Mouse (Mus musculus): Measurements from ENCODE around the gene Enox1. TPM values are rescaled to one million over a fixed set of nuclear protein-coding genes. Genes with fewer than 3 reads are reported as not detected.

Gene Enox1
- total RNA-seq, 2 experiments from 2014 or later, result 4.9 to 9.4 TPM

DNA sequence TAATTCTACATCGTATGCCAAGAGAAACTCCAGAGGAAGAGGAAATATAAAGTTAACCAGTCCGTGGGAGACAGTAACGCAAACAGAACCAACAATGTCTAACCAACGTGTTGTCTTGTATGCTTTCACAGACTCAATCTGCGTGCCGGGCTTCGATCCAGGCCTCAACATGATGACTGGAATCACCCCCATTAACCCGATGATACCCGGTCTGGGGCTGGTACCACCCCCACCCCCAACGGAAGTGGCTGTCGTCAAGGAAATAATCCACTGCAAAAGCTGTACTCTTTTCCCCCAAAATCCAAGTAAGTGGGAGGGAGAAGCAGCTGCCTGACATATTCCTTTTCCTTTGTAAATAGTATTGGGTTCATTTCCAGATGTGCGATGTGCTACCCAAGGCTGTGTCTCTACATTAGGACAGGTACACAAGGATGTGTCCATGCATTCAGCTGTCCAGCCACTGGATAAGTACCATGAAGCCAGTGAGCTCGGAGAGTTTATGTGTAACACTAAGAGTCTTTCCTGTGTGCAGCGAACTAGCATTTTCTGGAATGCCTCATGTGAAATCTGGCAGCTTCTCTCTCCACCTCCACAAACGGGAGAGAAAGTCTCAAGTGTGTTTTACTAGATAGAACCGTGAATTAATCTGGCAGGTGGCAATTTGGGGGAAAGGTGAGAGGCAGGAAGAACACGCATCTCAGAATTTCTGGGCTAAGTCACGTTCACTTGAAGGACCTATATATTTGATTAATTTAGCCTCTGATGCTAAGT is 421.1 kb downstream of the Enox1 start:
- no peak for DNase-seq

DNA sequence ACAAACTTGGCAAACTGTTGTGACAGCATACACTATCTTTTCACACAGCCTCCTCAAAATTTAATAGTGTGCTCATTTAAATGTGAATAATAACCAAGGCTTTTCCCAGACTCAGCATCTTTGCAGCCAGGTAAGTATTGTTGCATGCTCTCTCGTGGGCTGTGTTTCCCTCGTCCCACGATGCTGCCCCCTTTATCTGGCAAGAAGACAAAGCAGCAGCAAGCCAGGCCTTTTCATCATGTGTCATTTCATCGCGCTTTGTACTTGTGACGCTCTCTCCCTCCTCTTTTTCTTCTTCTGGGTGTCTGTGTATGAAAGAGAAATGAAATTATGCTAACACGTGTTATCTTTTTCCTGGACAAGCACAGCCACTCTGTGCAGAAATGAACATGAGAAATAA is 421.8 kb downstream of the Enox1 start:
- no peak for DNase-seq

DNA sequence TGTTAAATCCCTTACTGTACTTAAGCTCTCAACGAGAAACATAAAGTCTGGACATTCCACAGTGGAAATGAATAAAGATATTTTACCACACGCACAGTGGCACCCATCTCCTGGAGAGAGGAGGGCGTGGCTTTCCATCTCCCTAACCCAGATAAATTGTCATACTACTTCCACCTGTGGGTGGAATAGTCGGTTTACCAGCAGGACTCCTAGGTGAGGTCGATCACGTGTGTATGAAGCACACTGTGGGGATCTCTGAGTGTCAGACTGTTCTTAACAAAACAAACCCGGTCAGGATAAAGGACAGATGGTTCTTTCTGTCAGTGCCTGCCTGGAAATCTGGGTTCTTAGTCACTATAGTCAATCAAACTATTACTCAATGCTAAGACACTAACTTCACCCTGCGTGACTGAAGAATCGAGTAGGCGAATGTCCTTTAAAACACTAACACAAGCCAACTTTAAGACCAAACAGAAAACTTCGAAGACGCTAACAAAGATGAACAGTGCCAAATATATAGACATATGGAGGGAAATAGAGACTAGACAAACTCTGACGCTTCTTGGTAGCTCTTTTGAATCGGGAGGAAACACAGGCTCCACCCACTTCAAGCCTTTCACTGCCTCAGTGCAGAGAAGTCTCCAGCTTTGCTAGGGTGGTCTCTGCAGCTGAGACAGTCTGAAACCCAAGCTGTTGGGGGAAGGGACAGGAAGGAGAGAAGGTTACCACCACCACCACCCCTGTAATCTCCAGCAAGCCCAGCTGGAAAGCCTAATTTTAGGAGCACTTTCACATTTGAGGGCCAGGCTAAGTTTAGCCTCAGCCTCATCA is 423.8 kb downstream of the Enox1 start:
- DNase-seq, result no peak

DNA sequence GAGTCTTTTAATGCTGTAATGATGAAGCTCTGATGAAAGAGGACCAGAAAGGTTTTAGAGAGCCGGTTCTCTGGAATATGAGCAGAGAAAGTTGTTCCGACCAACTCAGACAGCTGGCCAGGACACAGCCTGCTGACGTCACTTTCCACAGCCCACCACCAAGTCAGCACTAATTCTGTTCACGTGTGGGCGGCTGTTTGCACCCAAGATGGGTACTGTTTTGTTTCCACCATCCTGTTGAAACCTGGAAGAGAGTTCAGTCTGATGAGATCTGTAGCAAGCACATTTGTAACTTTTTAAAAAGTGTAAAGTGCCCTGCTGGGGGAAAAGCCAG is 424.3 kb downstream of the Enox1 start:
- no peak for DNase-seq

DNA sequence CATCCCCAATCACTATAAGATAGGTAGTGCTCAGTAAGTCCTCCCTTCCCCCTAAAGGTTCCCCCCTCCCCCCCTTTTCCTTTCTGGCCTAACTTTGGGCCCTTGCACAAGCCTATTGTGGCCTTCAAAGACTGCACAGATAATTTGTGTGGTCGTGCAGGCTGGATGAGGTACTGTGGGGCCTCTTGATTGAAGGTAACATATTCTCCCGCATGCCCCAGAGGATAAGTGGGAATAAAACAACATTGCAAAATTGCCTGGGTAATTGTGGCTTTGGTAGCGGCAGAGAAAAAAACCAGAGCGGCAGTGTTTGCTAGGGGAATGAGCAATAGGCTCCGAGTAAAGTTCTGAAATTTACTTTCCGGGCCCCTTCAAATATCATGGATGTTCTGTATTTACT is 425.1 kb downstream of the Enox1 start:
- DNase-seq, result no peak

DNA sequence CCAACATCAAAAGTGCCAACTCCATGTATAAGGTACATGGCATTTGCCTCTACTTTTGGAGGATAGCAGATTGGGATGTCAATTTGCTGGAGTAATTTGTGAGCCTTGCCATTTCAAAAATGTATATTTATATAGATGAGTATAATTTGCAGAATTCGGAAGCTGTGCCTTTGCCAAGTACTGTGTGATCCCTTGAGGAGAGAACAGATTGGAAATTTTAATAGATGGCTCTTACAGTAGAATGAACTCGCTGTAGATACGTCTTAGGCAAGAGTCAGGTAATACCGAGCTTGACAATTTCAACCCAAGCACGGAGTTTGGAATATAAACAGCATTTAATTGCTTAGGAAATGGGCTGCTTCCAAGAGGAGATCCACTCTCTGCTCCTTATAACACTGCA is 427.9 kb downstream of the Enox1 start:
- DNase-seq, result no peak

DNA sequence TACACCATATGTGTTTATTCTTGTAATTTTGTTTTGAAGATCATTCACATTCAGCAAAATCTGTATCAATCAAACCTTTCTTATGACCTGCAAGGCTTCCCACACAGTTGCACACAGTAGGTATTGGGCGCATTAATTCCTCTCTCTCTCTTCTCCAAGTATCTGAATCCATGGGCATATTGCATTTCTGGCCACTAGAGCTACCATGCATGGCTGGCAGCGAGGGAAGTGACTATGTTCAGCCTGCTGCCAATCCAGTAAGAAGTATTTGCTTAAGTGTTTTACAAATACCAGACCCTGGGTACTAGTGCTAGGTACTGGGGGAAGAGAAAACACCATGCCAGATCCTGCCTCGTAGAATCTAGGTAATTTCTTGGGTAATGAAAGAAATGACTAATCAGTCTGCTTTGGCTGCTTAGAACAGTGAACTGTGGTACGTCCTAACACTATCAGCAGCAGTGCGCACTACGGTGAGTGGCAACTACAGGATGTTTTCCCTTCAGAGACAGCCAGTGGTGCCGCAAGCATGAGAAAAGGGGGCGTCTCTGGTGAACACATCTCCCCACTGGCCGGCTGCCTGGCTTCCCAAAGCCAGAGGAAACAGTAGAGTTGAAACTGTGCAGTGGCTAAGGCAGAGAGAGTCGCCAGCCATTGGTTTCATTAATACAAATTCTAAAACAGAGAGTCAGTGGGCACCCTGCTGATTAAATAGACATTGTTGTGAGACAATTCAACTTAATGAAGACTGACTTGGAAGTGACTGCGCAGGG is 428.7 kb downstream of the Enox1 start:
- DNase-seq, result peak; percentile 7

DNA sequence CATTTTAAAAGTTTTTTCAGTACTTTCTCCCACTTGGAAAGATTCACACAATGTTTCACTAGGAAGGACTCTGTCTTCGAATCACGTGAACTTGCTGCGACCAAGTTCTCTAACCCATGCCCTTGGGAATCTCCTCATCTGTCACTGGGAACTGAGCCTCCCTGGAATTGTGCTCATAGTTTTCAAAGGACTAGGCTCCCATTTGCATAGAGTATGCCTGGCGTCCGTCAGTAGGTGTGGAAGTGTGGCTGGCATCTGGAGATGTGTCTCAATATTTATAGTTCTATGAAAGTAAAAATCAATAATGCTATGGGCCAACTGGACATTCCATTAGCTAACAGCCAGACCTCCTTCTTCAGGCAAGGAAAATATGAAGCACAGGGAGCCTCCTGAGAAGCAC is 429.5 kb downstream of the Enox1 start:
- DNase-seq, result peak; percentile 6

DNA sequence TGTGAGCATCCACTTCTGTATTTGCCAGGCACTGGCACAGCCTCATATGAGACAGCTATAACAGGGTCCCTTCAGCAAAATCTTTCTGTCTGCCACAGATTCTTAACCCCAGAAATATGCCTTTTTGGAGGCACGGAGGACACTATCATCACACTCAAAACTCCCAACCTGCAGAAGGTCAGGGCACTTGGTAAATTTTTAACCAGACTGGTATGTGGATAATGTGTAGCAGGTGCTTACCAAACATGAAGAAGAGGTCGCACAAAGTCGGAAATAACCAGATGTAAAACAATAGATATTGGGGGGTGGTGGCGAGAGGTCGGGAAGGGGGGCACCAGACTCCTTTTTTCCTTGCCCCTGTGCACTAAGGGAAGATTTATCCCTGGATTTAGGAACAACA is 430.6 kb downstream of the Enox1 start:
- no peak for DNase-seq

DNA sequence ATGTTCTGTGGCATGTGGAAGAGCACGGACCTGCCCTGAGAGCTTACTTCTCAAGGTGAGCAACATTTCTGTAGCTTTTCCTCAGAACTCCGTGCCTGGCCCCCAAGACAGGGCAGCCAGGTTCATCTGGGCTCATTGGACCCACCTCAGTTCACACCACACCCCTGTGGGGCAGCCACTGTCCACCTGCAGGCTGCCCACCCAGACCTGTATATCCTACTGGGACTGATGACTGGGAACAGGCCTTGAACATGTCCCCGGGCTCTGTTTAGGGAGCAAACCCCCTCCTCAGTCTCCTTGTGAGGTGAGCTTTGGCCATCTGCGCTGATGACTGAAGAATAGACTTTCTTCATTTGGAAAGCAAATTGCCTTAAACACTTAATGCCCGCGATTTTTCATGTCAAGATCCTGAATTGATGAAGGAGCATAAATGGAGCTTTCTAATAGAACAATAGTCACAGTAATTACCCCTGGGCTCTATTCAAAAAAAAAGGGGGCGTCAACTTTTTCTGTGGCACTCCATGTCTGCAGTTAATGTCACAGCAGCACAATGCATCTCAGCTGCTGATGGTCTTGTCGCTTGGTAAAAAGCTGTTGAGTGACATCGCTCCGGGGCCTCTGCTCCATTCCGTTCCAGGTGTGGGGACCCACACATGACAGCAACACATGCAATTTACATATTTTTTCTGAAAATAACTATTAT is 436.7 kb downstream of the Enox1 start:
- no peak for DNase-seq

DNA sequence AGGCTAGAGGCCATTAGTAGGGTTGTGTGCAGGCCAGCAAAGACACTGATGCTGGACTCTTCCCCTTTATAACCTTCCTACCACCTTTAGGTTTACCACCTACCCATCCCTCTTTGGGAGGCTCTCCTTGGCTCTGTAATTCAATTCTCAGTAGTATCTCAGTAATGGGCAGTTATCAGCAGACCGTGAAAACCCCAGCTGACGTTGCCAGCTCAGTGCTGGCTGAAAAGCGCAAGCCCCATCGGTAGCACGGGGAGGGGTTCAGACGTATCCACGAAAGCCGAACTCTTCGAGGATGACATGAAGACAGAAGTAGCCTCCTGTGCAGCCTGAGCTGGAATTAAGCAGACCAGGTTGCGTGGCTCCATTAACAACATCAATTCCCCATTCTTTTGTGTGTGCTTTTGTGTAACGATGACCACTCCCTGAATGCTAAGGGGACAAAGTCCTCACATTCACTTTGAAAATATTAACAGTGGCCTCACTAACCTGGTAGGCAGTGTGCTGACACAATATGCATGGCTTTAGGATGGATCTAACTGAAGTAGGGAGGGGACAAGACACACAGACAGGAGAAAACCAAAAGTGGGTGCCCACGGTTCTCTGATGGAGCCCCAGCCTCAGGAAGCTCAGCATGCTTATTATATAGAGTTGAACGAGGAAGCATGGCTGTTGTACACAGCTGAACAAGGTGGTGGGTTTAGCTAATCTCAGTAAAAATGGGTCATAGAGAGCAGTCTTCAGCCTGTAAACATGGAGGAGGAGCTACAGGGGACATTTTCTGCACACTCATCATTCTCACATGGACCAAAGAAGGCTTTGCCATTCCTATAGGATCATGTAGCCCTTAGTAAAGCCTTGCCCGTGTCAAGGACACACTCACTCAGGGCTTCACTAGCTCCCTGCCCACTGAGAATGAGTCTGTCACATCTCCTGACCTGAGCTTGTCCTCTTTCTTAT is 439.9 kb downstream of the Enox1 start:
- no peak for DNase-seq

DNA sequence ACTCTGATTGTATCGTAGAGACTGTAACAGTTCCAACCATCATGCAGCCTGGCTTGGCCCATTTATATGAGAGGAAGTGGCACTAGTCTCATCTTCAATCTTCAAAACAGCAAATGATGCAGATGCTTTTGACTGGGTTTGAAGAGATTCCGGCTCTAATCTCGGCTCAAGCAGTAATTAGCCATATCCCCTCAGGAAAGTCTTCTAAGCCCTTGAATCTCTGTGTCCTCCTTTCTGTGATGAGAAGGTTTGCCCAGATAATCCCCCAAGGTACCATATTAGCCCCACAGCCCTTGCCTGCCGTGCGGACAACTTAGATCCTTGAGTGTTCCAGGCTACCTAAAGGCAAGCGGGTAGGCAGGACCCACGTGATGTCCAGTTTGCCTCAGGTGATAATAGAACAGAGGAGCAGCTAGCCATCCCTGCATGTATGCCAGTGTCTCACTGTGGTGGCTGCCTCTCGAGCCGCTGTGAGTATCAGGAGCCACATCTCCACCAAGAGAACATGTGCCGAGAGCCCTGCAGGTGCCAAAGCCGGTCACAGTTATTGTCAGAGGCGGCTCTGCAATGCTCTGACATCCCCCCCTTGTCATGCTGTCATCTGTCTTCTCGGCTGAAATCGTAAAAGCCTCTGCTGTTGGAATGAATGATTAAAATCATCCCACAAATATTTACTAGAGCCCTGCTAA is 442.6 kb downstream of the Enox1 start:
- no peak for DNase-seq

DNA sequence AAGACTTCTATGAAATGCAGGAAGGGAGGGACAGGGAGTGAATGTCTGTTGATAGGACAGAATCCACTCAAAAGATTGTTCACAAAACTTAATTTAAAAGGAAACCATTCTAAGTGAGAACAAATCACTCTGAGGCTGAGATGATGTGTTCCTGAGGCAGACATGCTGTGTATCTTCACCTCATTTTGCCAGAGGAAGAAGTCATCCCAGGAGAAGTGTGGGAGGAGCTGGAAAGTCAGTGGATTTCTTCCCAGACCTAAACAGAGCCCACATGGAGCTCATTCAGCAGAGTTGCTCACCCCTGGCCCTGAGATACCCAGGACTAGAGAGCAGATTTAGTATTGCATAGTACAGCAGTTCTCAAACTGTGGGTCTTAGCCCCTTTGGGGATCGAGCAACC is 444.2 kb downstream of the Enox1 start:
- DNase-seq, result no peak

DNA sequence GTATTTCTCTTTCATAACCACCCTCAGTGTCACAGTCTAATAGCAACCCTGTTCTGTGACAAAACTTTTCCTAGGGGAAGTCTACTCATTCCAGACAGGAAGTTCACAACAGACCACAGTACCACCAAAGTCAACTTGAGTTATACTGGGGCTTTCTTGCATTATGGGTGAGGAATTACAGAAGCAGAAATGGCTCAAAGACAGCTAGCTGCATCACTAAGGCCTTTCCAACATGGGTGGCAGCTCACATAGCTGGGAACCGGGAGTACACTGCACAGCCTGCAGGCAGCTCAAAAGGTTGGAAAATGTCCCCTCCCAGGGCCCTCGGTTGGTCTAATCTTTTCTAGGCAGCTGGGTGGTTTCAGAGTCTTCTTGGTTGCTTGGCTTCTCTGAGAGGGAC is 444.9 kb downstream of the Enox1 start:
- DNase-seq, result no peak

DNA sequence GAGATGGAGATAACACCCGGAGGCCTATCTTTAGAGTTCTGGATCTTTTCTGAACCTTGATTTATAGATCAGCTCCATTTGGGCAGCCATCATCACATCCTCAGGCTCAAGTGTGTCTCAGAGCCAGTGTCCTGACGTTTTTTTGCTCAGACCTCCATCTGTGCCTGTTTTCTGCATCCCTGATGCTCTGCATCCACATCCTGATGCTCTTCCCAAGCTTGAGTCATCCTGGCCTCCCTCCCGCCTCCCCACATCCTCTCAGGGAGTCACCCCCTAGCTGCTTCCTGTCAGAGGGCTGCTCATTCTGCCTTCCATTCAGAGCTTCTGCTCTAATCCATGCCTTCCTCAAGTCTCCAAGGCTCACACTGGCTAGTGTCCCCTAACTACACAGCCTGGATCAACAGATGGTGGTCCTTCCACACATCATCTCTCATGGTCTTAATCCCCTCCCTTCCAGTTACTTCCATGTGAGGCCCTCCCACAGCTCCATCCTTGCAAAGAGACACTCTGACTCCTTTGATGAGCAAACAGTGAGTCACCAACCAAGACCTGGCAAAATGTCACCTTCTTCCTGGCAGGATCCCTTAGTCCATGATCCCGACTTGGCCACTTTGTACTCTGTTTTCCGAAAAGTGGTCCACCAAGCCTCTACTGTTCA is 451.7 kb downstream of the Enox1 start:
- peak; percentile 38 for DNase-seq

DNA sequence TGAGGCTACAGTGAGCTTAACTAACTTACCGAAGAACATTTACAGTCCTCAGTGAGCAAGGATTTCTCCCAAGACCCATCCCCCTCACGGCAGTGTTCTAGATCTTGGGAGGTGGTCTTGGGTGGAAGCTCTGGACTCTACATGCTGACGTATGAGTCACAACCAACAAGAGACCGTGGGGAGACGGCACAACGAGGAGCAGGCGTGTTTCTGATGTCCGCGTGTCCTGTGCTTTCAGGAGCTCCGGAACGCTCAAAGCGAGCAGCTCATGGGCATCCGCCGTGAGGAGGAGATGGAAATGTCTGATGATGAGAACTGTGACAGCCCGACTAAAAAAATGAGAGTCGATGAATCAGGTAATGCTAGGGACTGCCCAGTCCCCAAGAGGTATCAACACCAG is 458.6 kb downstream of the Enox1 start:
- no peak for DNase-seq

DNA sequence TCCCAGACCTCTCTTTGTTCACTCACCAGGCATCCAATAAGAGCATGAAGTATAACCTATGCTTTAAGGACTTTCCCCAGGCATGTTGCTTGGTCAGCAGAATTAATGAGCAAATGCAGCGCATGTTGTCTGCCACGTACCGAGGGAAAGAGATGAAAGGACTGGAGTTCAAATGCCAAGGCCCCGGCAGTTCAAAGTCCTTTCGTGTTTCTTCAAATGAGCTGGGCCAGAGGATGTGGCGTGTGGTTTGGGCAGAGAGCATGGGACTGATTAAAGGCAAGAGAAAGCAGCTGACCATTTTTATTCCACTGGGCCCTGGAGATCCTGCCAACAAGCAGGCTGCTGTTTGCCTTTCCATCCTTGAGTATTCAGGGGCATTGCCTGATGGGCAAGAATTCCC is 460.7 kb downstream of the Enox1 start:
- DNase-seq, result peak; percentile 47

DNA sequence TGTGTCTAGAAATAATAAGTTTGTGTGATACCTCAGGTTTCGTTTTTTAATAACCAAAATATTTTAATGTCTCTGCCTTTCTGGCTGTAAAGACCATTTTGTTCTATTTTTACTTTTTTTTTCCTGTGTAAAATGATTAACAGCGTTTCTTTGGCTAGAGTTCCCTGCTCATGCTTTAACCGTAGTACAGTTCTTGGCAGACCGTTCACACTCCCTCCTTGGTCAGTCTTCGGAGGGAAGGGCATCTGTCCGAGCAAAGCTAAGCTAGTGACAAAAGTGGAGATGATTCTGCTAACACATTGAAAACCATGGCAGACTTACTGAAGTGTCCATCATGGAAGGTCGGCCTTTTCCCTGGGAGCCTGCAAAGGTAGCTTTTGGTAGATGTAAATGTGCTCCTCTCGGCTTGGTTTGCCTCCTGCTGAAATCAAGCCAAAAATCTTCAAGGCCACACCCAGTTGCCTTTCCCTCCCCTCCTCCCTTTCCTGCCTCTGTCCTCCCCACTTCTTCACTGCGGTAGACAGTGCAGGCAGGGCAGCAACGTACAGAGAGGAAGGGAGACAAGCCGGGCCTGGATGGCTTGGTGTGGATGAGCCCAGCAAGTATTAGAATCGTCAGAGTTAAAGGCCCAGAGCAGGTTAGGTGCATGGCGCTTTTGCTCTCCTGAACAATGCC is 461.7 kb downstream of the Enox1 start:
- peak; percentile 53 for DNase-seq

DNA sequence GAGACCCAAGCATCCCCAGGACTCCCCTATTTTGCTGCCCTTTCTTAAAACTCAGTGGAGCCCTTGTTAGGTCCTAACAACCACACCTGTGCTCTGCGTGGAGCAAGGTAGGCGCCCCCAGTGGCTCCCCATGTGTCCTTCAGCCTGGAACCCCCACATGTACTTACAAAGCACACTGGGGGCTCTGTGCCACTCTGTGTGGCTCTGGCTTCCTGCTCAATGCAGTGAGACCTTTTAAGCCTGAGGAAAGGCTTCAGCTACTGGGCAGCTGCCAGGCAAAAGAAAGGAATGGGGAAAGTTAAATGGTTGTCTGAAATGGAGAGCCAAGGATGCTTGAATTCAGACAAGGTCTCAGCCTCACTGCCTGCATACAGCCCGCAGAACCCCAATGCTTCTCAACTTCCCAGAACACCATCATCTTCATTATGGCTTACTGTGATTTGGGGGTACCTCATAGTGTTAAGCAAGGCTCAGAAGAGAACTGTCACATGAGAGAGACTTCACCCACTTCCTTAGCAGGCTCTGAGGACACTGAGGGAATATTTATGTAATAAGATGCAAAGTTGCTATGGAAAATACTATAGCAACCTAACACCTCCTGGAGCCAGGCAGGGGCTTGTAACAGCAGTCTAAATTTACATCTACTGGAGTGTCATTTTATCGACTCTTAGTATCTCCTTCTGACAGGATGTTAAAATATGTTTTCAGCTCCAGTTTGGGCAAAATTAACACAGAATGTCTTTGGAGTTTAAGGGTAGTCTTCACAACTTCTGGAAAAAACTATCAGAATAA is 465.1 kb downstream of the Enox1 start:
- no peak for DNase-seq

All from adrenal gland, postnatal 10 days (tissue).